Mouse (Mus musculus): ENCODE measurements around the gene Dnajc30. TPM values are rescaled to one million over a fixed set of nuclear protein-coding genes. Genes with fewer than 3 reads are reported as not detected.

Dnajc30 gene
- total RNA-seq, 1 experiment from 2014 or later = 7.8 TPM

- no peak for ATAC-seq (replicated peaks in 1 of 2; ENCODE audit: insufficient read depth in 1 of 2, low FRiP score in 2 of 2, low TSS enrichment in 1 of 2, low read depth in 1 of 2, poor library complexity in 2 of 2, severe bottlenecking in 2 of 2)
These were observed 22.9 kb downstream of the Dnajc30 start for GRCm38 (mm10) chr5:135086871-135087270.

GRCm38 (mm10) chr5:135089653-135090052 is 25.7 kb downstream of the Dnajc30 start, which contains the start of gene Mlxipl:
TSS of gene Mlxipl (plus strand) at chr5:135089890.
- ATAC-seq (replicated peaks in 1 of 2; ENCODE audit: insufficient read depth in 1 of 2, low FRiP score in 2 of 2, low TSS enrichment in 1 of 2, low read depth in 1 of 2, poor library complexity in 2 of 2, severe bottlenecking in 2 of 2) = peak in 1 of 2 experiments; percentile 36; a peak in 1 of 4 replicates

DNA sequence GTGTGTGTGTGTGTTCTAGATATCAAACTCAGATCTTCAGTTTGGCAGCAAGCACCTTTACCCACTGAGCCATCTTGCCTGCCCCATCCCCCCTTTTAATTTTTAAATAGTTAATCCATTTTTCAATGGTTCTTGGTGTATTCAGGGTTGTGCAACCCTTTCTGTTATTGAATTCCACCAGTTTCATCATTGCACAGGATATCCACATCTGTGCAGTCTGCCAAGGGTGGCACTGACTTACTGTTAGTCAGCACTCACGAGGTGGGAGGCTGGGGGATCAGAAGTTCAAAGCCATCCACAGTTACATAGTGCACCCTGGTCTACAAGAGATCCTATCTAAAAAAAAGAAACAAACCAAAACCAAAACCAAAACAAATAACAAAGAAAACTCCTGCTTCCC is 37.0 kb downstream of the Dnajc30 start:
- ATAC-seq (replicated peaks in 1 of 2; ENCODE audit: insufficient read depth in 1 of 2, low FRiP score in 2 of 2, low TSS enrichment in 1 of 2, low read depth in 1 of 2, poor library complexity in 2 of 2, severe bottlenecking in 2 of 2) = no peak

- no peak for ATAC-seq (replicated peaks in 1 of 2; ENCODE audit: insufficient read depth in 1 of 2, low FRiP score in 2 of 2, low TSS enrichment in 1 of 2, low read depth in 1 of 2, poor library complexity in 2 of 2, severe bottlenecking in 2 of 2)
These were observed 40.1 kb downstream of the Dnajc30 start for GRCm38 (mm10) chr5:135103999-135104660.

GRCm38 (mm10) chr5:135106758-135107256 is 42.8 kb downstream of the Dnajc30 start:
- ATAC-seq (replicated peaks in 1 of 2; ENCODE audit: insufficient read depth in 1 of 2, low FRiP score in 2 of 2, low TSS enrichment in 1 of 2, low read depth in 1 of 2, poor library complexity in 2 of 2, severe bottlenecking in 2 of 2) = peak; percentile 83 to 91

GRCm38 (mm10) chr5:135107521-135108501 is 43.8 kb downstream of the Dnajc30 start:
- peak; percentile 37 to 66; a peak in 2 of 4 replicates for ATAC-seq (replicated peaks in 1 of 2; ENCODE audit: insufficient read depth in 1 of 2, low FRiP score in 2 of 2, low TSS enrichment in 1 of 2, low read depth in 1 of 2, poor library complexity in 2 of 2, severe bottlenecking in 2 of 2)

DNA sequence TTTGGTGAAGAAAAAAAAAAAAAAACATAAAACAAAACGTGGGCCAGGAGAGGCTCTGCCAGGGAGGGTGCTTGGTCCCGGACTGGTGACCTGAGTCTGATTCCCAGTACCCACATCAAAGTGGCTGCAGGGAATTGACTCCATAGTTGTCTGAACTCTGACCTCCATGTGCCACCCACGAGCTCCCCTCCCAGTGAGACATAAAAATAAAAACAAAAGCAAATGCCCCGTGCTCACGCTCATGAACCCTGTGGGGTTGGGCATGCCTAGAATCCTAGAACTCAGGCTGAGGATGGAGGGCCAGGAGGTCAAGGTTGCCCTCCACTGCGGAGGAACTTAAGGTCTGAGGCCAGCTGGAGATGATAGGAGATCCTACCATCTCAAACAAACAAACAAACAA is 45.0 kb downstream of the Dnajc30 start:
- ATAC-seq (replicated peaks in 1 of 2; ENCODE audit: insufficient read depth in 1 of 2, low FRiP score in 2 of 2, low TSS enrichment in 1 of 2, low read depth in 1 of 2, poor library complexity in 2 of 2, severe bottlenecking in 2 of 2) = no peak

DNA sequence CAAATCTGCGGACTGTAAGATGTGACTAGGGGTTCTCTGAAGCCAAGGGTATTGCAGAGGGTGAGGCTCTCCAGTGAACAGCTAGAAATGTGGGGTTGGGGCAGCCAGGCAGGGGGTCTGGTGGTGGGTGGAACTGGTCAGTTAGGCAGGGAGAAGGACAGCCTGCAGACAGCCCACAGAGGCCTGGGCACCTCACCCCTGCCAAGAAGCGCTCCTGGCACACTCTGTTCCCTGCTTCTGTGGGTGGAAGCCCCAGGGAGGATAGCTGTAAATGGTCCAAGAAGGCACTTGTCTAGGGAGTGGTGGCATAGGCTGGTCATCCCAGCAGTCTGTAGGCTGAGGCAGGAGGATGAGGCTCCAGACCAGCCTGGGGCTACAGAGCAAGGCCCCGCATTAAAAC is 45.4 kb downstream of the Dnajc30 start:
- ATAC-seq (replicated peaks in 1 of 2; ENCODE audit: insufficient read depth in 1 of 2, low FRiP score in 2 of 2, low TSS enrichment in 1 of 2, low read depth in 1 of 2, poor library complexity in 2 of 2, severe bottlenecking in 2 of 2) = no peak

DNA sequence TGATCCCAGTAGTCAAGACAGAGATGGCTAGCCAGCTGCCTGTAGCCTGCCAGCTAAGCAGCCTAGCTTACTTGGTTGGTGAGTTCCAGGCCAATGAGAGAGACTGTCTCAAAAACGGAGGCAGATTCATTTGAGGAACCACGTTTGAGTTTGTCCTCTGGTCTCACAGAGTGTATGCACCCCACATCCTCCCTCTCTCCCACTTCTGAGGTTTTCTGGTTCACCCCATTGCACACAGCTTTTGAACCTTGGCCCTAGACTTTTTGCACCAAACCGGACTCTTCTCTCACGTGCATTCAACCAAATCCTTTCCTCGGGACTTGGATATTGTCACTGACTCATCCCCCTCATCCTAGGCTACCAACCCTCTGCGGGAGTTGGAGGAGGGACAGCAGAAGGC is 46.0 kb downstream of the Dnajc30 start:
- ATAC-seq (replicated peaks in 1 of 2; ENCODE audit: insufficient read depth in 1 of 2, low FRiP score in 2 of 2, low TSS enrichment in 1 of 2, low read depth in 1 of 2, poor library complexity in 2 of 2, severe bottlenecking in 2 of 2) = no peak

GRCm38 (mm10) chr5:135113782-135114181 is 49.8 kb downstream of the Dnajc30 start:
- ATAC-seq (replicated peaks in 1 of 2; ENCODE audit: insufficient read depth in 1 of 2, low FRiP score in 2 of 2, low TSS enrichment in 1 of 2, low read depth in 1 of 2, poor library complexity in 2 of 2, severe bottlenecking in 2 of 2) = no peak

GRCm38 (mm10) chr5:135115241-135115640 is 51.2 kb downstream of the Dnajc30 start:
- ATAC-seq (replicated peaks in 1 of 2; ENCODE audit: insufficient read depth in 1 of 2, low FRiP score in 2 of 2, low TSS enrichment in 1 of 2, low read depth in 1 of 2, poor library complexity in 2 of 2, severe bottlenecking in 2 of 2) = no peak

Other genes with a start within 250 kb of the Dnajc30 start
- not detected in 2 replicates for gene Tmem270, start 157.5 kb upstream of the Dnajc30 start, total RNA-seq (2017)
- 0.88 and 15.9 TPM in 2 replicates for gene Cldn13, start 148.7 kb upstream of the Dnajc30 start, total RNA-seq (2017)
- 13.8 and 20.0 TPM in 2 replicates for gene Mettl27, start 131.8 kb upstream of the Dnajc30 start, total RNA-seq (2017)
- 0.81 TPM in 1 of 2 replicates, not detected in the other for gene Cldn4, start 117.3 kb upstream of the Dnajc30 start, total RNA-seq (2017)
- gene Cldn3, start 78.0 kb upstream of the Dnajc30 start, total RNA-seq (2017) = not detected in 2 replicates
- gene Abhd11, start 55.0 kb upstream of the Dnajc30 start, total RNA-seq (2017) = 27.1 and 41.0 TPM in 2 replicates
- not detected in 2 replicates for gene Stx1a, start 40.7 kb upstream of the Dnajc30 start, total RNA-seq (2017)
- gene Bud23, start 757 bp downstream of the Dnajc30 start, total RNA-seq (2017) = 28.5 and 51.7 TPM in 2 replicates
- 0.50 and 1.6 TPM in 2 replicates for gene Vps37d, start 14.1 kb downstream of the Dnajc30 start, total RNA-seq (2017)
- not detected in 2 replicates for gene Mlxipl, start 25.7 kb downstream of the Dnajc30 start, total RNA-seq (2017)
- gene Tbl2, start 85.5 kb downstream of the Dnajc30 start, total RNA-seq (2017) = 10.6 and 23.4 TPM in 2 replicates
- gene Bcl7b, start 104.1 kb downstream of the Dnajc30 start, total RNA-seq (2017) = 34.8 and 35.0 TPM in 2 replicates
- gene Baz1b, start 123.1 kb downstream of the Dnajc30 start, total RNA-seq (2017) = 159 and 184 TPM in 2 replicates
- 1.3 and 1.7 TPM in 2 replicates for gene Fzd9, start 187.0 kb downstream of the Dnajc30 start, total RNA-seq (2017)

All from hematopoietic stem cell, adult 5-6 weeks (primary cell).